Mouse (Mus musculus): ENCODE measurements at regions not wholly inside any gene's neighbourhood (a gene's known extent, or its start where the extent isn't known, plus 50 kb on each side); places are given as distances from the start of the nearest gene placed in this dataset.

- DNase-seq (ENCODE audit: low spot score) (peak; percentile 19), ATAC-seq (ENCODE audit: low FRiP score) (no peak)
- Histone ChIP-seq H3K27me3 (ENCODE audit: control insufficient read depth, insufficient read depth, low read length) (no peaks in the 10 kb centered on the region), H3K4me1 (replicated peaks; ENCODE audit: control insufficient read depth, insufficient read depth, low read length) (no peaks in the 10 kb centered on the region), H3K4me2 (replicated peaks; ENCODE audit: low read depth, low read length) (no peak overlapping the region), H3K9ac (ENCODE audit: low read depth, low read length) (no peak overlapping the region), H3K27ac (ENCODE audit: low read depth, low read length) (no peak overlapping the region), H3K36me3 (ENCODE audit: control insufficient read depth, insufficient read depth, low read length) (no peaks in the 10 kb centered on the region), H3K9me3 (ENCODE audit: control insufficient read depth, low read length) (no peaks in the 10 kb centered on the region), H3K4me3 (ENCODE audit: low read depth, low read length) (no peak overlapping the region)
- 66% methylated on average over 12 of the region's 12 CpGs for WGBS
Measured at GRCm38 (mm10) chr16:87645526-87646434, 53.0 kb upstream of the Bach1 start.

- Histone ChIP-seq H3K27ac (ENCODE audit: low read depth, low read length) (no peak overlapping the region), H3K9me3 (ENCODE audit: control insufficient read depth, low read length) (no peaks in the 10 kb centered on the region), H3K27me3 (ENCODE audit: control insufficient read depth, insufficient read depth, low read length) (no peaks in the 10 kb centered on the region), H3K36me3 (ENCODE audit: control insufficient read depth, insufficient read depth, low read length) (no peaks in the 10 kb centered on the region), H3K4me2 (replicated peaks; ENCODE audit: low read depth, low read length) (no peak overlapping the region), H3K9ac (ENCODE audit: low read depth, low read length) (no peak overlapping the region), H3K4me3 (ENCODE audit: low read depth, low read length) (no peak overlapping the region), H3K4me1 (replicated peaks; ENCODE audit: control insufficient read depth, insufficient read depth, low read length) (no peaks in the 10 kb centered on the region)
- WGBS: 89% methylated on average over 9 of the region's 9 CpGs
- ATAC-seq (ENCODE audit: low FRiP score) (no peak), DNase-seq (ENCODE audit: low spot score) (no peak)
Measured at GRCm38 (mm10) chr16:87646435-87647062, 52.2 kb upstream of the Bach1 start.

All from hindbrain, embryonic 11.5 days (tissue).